Mouse (Mus musculus) embryonic facial prominence, embryonic 12.5 days (tissue): ENCODE measurements at regions not wholly inside any gene's neighbourhood (a gene's known extent, or its start where the extent isn't known, plus 50 kb on each side); places are given as distances from the start of the nearest gene placed in this dataset.

Experiments
- ATAC-seq: fragments of 200-750 bp; cut with Nextera tagmentation; 2 replicates; pipeline ENCODE4 v1.8.0; 2017; ENCODE audit not compliant: insufficient number of reproducible peaks, insufficient read depth, low FRiP score, low TSS enrichment
- H3K27ac ChIP-seq: fragments of 300-500 bp; sonication (generic); 2 replicates; pipeline ENCODE4 v1.5.1; 2016; ENCODE audit warnings: mild to moderate bottlenecking
- H3K27me3 ChIP-seq: fragments of 300-500 bp; sonication (generic); 2 replicates; pipeline ENCODE4 v1.6.1; 2016; ENCODE audit warnings: mild to moderate bottlenecking, moderate library complexity
- H3K36me3 ChIP-seq: fragments of 300-500 bp; sonication (generic); 2 replicates; pipeline ENCODE4 v1.6.1; 2016; ENCODE audit warnings: mild to moderate bottlenecking
- H3K4me1 ChIP-seq: fragments of 300-500 bp; sonication (generic); 2 replicates; pipeline ENCODE4 v1.6.1; 2016
- H3K4me2 ChIP-seq: fragments of 300-500 bp; sonication (generic); replicated peaks from 2 replicates; pipeline ENCODE4 v1.6.1; 2016; ENCODE audit warnings: mild to moderate bottlenecking, moderate library complexity
- H3K4me3 ChIP-seq: fragments of 300-500 bp; sonication (generic); 2 replicates; pipeline ENCODE4 v1.5.1; 2016; ENCODE audit warnings: mild to moderate bottlenecking
- H3K9ac ChIP-seq: fragments of 300-500 bp; sonication (generic); 2 replicates; pipeline ENCODE4 v1.6.1; 2016; ENCODE audit warnings: mild to moderate bottlenecking, moderate library complexity
- H3K9me3 ChIP-seq: fragments of 300-500 bp; sonication (generic); 2 replicates; pipeline ENCODE4 v1.6.1; 2016; ENCODE audit warnings: mild to moderate bottlenecking, moderate library complexity
- WGBS: fragments of 180-500 bp; shearing (Covaris S2); methylation state at CpG from one replicate; pipeline ENCODE4 v1.1.7; 2016; 5-methylcytosine and 5-hydroxymethylcytosine counted together

DNA sequence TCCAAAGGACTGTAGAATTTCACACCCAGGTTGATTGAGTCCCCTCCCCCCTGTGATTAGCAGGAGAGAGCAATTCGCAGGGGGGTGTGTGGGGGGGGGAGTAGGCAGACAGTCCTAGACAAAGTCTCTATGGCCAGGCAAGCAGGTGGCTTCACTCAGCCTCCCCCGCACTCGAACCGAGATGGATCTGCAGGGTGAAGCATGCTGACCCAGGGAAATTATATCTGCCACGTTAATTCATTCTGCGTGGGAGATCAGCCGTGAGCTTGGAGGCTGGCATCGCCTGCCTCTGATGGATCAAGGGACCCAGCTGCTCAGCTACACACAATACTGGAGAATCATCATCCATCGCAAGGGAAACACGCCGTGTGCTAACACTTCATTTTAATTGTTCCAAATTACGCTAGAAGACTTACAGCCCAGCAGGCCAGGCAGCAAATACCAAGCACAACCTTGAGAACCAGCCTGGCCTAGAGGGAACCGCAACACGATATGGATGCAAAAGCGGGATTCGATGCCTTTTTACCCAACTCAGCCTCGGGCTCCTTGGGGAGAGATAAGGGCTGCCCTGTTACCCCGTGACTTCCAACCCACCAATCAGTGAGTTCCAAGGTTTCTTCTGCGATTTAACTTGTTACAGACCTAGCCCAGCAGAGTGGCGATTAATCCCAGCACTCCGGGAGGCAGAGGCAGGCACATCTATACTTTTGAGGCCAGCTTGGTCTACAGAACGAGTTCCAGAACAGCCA is 137.7 kb upstream of the Top1 start:
- Histone ChIP-seq H3K27me3 (no peaks in the 10 kb centered on the region), H3K4me3 (no peak overlapping the region), H3K27ac (no peak overlapping the region), H3K9ac (no peak overlapping the region), H3K4me2 (no peak overlapping the region), H3K4me1 (peaks cover 5% of the 10 kb centered on the region), H3K9me3 (no peaks in the 10 kb centered on the region), H3K36me3 (no peaks in the 10 kb centered on the region)
- 40% methylated on average over 22 of the region's 22 CpGs for WGBS
- no peak for ATAC-seq

DNA sequence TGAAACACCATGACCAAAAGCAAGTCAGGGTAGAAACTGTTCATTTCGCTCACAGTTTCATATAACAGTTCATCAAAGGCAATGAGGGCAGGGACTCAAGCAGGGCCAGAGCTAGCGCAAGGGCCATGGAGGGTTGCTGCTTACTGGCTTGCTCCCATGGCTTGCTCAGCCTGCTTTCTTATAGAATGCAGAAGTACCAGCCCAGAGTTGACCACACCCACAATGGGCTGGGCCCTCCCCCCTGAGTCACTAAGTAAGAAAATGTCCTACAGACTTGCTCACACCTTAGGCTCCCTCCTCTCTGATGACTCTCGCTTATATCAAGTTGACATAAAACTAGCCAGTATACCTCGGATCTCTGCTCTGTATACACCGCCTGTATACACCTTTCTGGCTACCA is 135.5 kb upstream of the Top1 start:
- no peaks in the 10 kb centered on the region for H3K36me3 ChIP-seq
- no peak for ATAC-seq
- H3K9me3 ChIP-seq = no peaks in the 10 kb centered on the region
- peaks cover 5% of the 10 kb centered on the region for H3K4me1 ChIP-seq
- no peak overlapping the region for H3K4me2 ChIP-seq
- no peak overlapping the region for H3K4me3 ChIP-seq
- no peak overlapping the region for H3K9ac ChIP-seq
- WGBS = 92% methylated on average over 5 of the region's 5 CpGs
- H3K27me3 ChIP-seq = no peaks in the 10 kb centered on the region
- no peak overlapping the region for H3K27ac ChIP-seq

DNA sequence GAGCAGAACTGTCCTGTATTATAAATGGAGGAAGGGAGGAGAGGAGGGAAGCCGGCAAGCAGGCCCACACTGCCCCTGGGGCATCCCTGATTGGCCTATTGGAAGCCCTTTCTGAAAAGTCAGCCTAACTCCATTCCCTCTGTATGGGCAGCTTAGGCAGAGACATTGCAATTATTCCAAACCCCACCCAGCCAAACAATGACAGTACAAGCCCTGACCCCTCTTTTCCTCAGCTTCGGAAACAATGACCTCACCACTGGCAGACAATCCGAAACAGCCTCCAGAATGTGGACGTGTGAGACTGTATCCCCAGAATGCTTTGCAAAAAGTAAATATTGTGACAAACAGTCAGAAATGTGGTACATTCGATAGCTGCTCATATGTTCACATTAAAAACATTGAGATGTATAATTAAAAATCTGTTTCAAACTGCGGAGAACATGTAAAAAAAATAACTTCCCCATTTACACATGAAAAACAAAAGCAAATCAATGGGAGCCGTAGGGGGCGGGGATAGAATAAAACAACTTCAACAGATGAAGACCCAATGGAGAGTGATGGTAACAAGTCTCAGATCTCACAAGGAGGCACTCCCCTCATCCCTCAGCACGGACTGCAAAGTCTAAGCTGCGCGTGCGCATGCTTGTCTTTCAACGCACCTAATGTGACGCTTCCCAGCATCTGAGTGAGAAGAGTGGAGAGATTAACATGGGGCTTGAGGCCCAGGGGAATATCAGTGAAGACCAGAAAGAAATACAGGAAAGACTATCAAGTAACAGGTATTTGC is 134.9 kb upstream of the Top1 start:
- Histone ChIP-seq H3K9me3 (no peaks in the 10 kb centered on the region), H3K9ac (no peak overlapping the region), H3K27ac (no peak overlapping the region), H3K36me3 (no peaks in the 10 kb centered on the region), H3K4me2 (no peak overlapping the region), H3K4me3 (no peak overlapping the region), H3K4me1 (peaks cover 5% of the 10 kb centered on the region), H3K27me3 (no peaks in the 10 kb centered on the region)
- ATAC-seq = no peak
- WGBS = 43% methylated on average over 14 of the region's 14 CpGs

DNA sequence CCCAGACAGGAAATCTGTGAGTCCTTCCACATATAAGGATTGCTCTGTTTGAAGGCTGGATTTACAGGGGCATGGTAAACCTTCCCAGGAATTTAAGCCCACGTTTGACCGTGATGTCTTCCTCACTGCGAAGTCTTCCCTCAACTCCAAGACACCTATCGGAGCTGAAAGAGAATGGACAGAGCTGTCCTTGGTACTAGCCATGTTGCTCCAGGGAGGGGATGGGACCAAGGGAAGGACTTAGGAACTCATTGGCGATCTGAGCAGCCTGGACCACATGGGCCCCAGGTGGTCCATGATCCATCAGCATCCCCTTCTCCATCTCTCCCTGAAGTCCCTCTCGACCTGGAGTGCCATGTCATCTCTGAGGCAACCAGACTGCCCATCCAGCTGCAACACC is 130.1 kb upstream of the Top1 start:
- Histone ChIP-seq H3K27me3 (0 out of 2 replicates have a peak, but pooled peaks cover 2% of the 10 kb centered on the region), H3K4me2 (no peak overlapping the region), H3K4me3 (no peak overlapping the region), H3K4me1 (peaks cover 1% of the 10 kb centered on the region; the same call in 1 of the 2 replicates), H3K9ac (no peak overlapping the region), H3K9me3 (no peaks in the 10 kb centered on the region), H3K27ac (no peak overlapping the region), H3K36me3 (no peaks in the 10 kb centered on the region)
- WGBS = 55% methylated on average over 6 of the region's 6 CpGs
- no peak for ATAC-seq

DNA sequence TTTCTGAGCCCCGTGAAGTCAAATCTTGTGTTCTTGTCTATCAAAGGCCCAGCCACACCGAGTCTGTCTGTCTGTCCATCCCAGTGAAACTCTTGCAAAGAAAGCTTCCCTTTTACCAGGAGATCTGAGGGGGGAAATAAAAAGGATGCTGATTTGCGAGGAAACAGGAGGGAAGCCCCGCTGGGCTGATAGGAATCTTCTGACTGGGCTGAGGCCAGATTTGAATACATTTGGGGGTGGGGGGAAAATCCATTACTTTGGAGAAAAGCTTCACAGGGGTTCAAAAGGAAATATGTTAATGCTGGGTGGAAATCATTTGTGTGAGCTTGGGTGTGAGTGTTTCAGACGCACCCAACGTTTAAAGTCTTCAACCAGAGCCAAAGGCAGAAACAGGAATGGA is 129.2 kb upstream of the Top1 start:
- H3K27ac ChIP-seq = no peak overlapping the region
- H3K4me3 ChIP-seq = no peak overlapping the region
- no peak overlapping the region for H3K9ac ChIP-seq
- H3K9me3 ChIP-seq = no peaks in the 10 kb centered on the region
- H3K36me3 ChIP-seq = no peaks in the 10 kb centered on the region
- H3K4me2 ChIP-seq = no peak overlapping the region
- WGBS = 31% methylated on average over 6 of the region's 6 CpGs
- ATAC-seq = no peak
- H3K27me3 ChIP-seq = 0 out of 2 replicates have a peak, but pooled peaks cover 4% of the 10 kb centered on the region
- no peaks in the 10 kb centered on the region for H3K4me1 ChIP-seq

DNA sequence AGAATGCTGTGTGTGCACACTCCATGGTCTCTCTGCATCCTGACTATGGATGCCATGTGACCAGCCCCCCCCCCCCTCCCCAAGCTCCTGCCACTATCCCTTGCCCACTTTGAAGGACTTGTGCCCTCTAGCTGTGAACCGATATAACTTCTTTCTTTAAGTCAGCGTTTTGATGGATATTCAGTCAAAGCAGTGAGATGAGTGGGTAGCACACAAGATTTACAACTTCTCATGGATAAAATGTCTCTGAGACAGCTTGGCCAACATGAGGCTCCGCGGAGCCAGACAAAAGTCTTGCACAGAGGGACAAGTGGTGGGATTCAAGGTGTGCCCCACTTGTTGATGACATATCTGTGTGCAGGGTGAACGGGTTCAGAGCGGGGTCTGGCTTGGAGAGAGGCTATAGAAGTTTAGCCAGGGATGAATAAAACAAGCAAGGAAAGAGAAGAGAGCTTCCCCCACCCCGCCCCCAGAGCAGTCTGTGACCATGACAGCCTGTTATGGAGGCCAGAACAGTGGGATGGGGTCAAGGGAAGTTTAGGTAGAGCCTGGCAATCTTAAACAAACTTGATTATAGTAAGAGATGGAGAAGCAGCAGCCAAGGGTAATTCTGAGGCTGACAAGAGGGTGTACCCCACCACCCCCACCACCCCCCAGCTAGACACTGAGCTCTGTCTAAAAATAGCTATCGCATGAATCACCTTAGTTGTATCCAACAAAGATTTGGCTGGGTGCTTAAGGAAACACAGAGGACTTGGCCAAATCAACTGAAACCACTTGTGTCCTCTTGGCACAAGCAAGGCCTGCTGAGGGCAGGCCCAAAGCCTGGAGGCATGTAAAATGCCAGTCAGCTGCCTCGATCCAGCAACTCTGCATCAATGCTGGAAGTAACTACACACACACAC is 120.1 kb upstream of the Top1 start:
- Histone ChIP-seq H3K9ac (no peak overlapping the region), H3K27ac (no peak overlapping the region), H3K4me3 (no peak overlapping the region), H3K4me1 (peaks cover 11% of the 10 kb centered on the region), H3K36me3 (no peaks in the 10 kb centered on the region), H3K9me3 (no peaks in the 10 kb centered on the region), H3K4me2 (no peak overlapping the region), H3K27me3 (0 out of 2 replicates have a peak, but pooled peaks cover 3% of the 10 kb centered on the region)
- ATAC-seq = no peak
- WGBS = 75% methylated on average over 9 of the region's 9 CpGs

DNA sequence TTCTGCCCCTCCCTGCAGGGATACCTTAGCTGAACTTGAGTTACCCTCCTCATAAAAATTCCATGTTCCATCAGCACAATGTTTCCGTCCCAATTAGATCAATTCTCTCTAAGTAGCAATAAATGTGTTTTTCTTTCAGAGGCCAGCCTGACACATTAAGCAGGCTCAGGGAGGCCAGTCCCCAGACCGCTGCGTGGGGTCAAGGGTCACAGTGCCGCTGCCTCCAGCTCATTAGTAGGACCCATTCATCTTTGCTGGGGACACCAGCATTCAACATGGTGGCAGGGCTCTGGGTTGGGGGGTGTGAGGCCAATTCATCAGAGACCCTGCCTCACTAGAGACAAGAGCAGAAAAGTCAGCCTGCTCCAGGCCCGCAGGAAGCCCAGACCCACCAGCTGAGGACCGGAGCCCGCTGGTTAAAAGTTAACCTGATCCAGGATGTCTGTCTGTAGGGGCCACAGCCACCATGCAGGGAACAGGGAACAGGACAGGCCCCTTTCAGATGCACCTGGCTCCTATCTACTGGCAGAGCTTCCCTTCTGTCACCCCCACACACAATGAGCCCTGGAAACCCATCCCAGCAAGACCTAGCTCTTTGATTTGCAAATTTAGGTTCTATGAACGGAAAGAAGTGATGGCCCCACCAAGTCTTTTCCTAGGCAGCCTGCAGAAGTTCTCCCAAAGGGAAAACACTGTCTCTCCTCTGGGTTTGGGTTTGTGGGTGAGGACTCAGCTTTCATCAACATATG is 119.1 kb upstream of the Top1 start:
- ATAC-seq = no peak
- Histone ChIP-seq H3K27me3 (no peaks in the 10 kb centered on the region), H3K9me3 (no peaks in the 10 kb centered on the region), H3K4me3 (no peak overlapping the region), H3K9ac (no peak overlapping the region), H3K27ac (no peak overlapping the region), H3K4me2 (no peak overlapping the region), H3K4me1 (peaks cover 11% of the 10 kb centered on the region), H3K36me3 (no peaks in the 10 kb centered on the region)
- 36% methylated on average over 8 of the region's 8 CpGs for WGBS

DNA sequence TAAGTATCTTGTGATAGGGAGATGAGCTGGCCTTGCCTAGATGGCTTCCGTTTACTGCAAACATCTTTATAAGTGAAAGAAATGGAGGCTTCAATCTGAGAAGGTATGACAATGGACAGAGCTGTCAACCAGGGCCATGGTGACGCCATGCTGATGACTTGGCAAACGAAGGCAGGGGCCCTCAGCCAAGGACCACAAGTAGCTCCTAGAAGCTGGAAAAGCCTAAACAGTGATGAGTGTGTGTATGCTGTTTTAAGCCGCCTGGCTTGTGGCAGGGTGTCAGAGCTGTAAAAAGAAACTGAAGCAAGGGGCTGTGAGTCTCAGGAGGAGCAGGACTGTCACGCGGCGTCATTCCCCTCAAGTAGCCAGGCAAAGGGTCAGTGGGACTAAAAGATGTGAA is 116.4 kb upstream of the Top1 start:
- H3K27ac ChIP-seq = no peak overlapping the region
- peaks cover 11% of the 10 kb centered on the region for H3K4me1 ChIP-seq
- no peaks in the 10 kb centered on the region for H3K36me3 ChIP-seq
- no peak overlapping the region for H3K4me3 ChIP-seq
- no peak overlapping the region for H3K4me2 ChIP-seq
- H3K27me3 ChIP-seq = no peaks in the 10 kb centered on the region
- H3K9me3 ChIP-seq = no peaks in the 10 kb centered on the region
- H3K9ac ChIP-seq = no peak overlapping the region
- WGBS = 58% methylated on average over 7 of the region's 7 CpGs
- ATAC-seq = no peak

DNA sequence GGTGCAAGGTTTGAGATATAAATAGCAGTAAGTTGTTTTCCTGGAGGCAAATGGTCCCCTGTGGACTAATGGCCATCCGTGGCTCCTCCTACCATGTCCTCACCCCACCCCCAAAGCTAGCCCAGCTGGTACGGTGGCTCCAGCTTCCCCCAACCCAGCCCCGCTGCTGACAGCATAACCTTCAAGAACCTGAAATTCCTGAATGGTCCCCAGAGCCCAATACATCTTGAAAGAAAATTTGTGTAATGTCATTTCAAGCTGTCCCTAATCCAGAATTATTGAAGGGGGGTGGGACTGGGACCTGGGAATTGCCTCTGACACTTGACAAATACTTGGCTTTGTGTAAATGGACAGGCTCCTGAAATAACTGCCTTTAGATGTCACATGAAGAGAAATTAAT is 115.3 kb upstream of the Top1 start:
- H3K36me3 ChIP-seq = no peaks in the 10 kb centered on the region
- no peak overlapping the region for H3K4me3 ChIP-seq
- no peak overlapping the region for H3K27ac ChIP-seq
- peaks cover 11% of the 10 kb centered on the region for H3K4me1 ChIP-seq
- no peaks in the 10 kb centered on the region for H3K9me3 ChIP-seq
- H3K4me2 ChIP-seq = no peak overlapping the region
- no peaks in the 10 kb centered on the region for H3K27me3 ChIP-seq
- H3K9ac ChIP-seq = no peak overlapping the region
- 42% methylated on average over 3 of the region's 3 CpGs for WGBS
- ATAC-seq = no peak

DNA sequence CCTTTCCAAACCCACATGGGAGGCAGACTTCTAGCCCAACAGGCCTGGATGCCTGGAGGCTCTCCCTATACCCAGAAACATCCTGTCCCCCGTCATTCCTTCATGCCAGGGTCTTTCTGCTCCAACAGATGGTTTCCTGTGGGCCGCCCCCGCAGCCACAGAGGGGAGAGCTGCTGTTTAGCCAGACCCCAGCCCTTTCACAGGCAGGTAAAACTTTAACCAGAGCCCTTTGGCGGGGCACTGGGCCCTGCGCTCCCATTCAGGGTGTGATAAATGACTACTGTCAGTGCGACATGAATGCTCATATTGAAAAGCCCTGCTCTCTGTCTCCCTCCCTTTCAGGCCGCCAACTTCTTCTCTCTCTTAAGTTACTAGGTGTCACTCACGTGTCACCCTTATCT is 108.4 kb upstream of the Top1 start:
- H3K9me3 ChIP-seq = no peaks in the 10 kb centered on the region
- WGBS = 32% methylated on average over 8 of the region's 8 CpGs
- H3K4me3 ChIP-seq = no peak overlapping the region
- no peaks in the 10 kb centered on the region for H3K36me3 ChIP-seq
- H3K27ac ChIP-seq = peak overlapping the region; percentile 17; the same call in 1 of the 2 replicates
- H3K27me3 ChIP-seq = peaks cover 4% of the 10 kb centered on the region
- H3K4me1 ChIP-seq = peaks cover 6% of the 10 kb centered on the region; the same call in 1 of the 2 replicates
- H3K4me2 ChIP-seq = no peak overlapping the region
- ATAC-seq = no peak
- no peak overlapping the region for H3K9ac ChIP-seq

DNA sequence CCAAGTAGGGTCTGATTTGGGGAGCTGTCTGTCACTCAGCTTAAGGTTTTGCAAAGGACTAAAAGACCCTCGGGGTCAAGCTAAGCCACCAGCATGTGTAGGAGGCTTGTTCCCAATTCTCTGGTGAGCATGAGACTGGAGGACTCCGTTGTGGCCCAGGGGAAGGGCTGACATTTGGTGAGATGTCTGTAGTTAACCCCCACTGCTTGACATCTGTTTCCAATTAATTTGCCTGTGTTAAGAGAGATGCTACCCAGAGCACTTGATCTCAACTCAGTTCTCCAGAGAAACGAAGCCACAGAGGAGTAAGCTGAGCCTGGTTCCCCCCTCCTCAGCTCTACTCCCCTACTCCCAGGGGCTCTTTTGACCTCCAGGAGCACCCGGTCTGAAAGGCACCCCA is 100.2 kb upstream of the Top1 start:
- H3K27ac ChIP-seq = no peak overlapping the region
- H3K9ac ChIP-seq = no peak overlapping the region
- H3K9me3 ChIP-seq = no peaks in the 10 kb centered on the region
- ATAC-seq = no peak
- no peaks in the 10 kb centered on the region; the same call in 1 of the 2 replicates for H3K27me3 ChIP-seq
- H3K4me1 ChIP-seq = 0 out of 2 replicates have a peak, but pooled peaks cover 9% of the 10 kb centered on the region
- no peaks in the 10 kb centered on the region for H3K36me3 ChIP-seq
- H3K4me2 ChIP-seq = no peak overlapping the region
- H3K4me3 ChIP-seq = no peak overlapping the region
- 11% methylated on average over 4 of the region's 4 CpGs for WGBS
